Mouse (Mus musculus): ENCODE measurements around the gene Col1a2.

Gene Col1a2

GRCm38 (mm10) chr6:4590089-4590488 lies 85.5 kb downstream of the Col1a2 start:
- DNase-seq = no peak
